Mouse (Mus musculus) left cerebral cortex, adult 6 months (tissue): ENCODE measurements around the gene Tmem179. TPM values are rescaled to one million over a fixed set of nuclear protein-coding genes. Genes with fewer than 3 reads are reported as not detected.

Experiments used
- long read RNA-seq, 2 experiments: library from polyadenylated mRNA; unstranded; transcript quantifications; one replicate each; pipeline ENCODE4 v2.0.0; 2019 to 2020
- polyA plus RNA-seq: library from polyadenylated mRNA; unstranded; fragments of <200 nt; fragmentation: Nextera tagmentation; gene quantifications from 2 replicates; pipeline ENCODE4 v1.2.3, GENCODE M21; 2021

The Tmem179 gene
- 120 and 123 TPM in 2 replicates for polyA plus RNA-seq
- long read RNA-seq, experiment 1, transcript Tmem179-201 (4 exons, 2,380 nt) = major isoform, 922 of 1,025 reads
- long read RNA-seq, experiment 1, partial matches to known transcripts = 15 of 1,025 reads
- long read RNA-seq, experiment 1, other reads (novel, unspliced or antisense) = 87 of 1,025 reads
- long read RNA-seq, experiment 2, transcript Tmem179-201 (4 exons, 2,380 nt) = major isoform, 167 of 223 reads
- long read RNA-seq, experiment 2, partial matches to known transcripts = 4 of 223 reads
- long read RNA-seq, experiment 2, other reads (novel, unspliced or antisense) = 52 of 223 reads

GRCm38 (mm10) chr12:112516697-112517337 lies at the start of gene Tmem179:
Gene Tmem179 (minus strand): TSS chr12:112516747.

DNA sequence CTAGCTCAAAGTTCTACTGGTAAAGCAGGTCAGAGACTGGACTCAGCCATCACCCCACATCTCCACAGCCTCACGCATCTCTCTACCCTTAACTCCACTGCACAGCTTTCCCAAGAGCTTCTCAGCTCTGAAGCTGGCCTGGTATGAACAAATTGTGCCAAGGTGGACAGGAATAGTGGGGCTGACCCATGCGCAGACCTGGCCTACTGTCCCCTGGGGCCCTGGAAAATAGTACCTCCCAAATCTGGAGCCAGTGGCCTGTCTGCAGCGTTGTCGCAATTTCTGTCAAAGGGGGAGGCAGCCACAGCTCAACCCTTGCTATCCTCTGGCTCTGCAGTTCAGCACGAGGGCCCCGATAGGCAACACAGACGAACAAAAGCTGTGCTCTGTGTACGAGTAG lies 27.4 kb downstream of the Tmem179 start, which contains the start of gene A530016L24Rik:
TSS of gene A530016L24Rik (plus strand) at position 315 of the 400 bp plus-strand sequence.

Other genes with a start within 250 kb of the Tmem179 start
- gene A530016L24Rik, start 27.3 kb downstream of the Tmem179 start, polyA plus RNA-seq = 0.05 and 0.10 TPM in 2 replicates
- 36.8 and 43.2 TPM in 2 replicates for gene Inf2, start 72.0 kb upstream of the Tmem179 start, polyA plus RNA-seq
- gene Adssl1, start 103.3 kb upstream of the Tmem179 start, polyA plus RNA-seq = 30.0 and 34.8 TPM in 2 replicates
- gene Siva1, start 127.9 kb upstream of the Tmem179 start, polyA plus RNA-seq = 68.9 and 85.7 TPM in 2 replicates
- gene Akt1, start 158.1 kb upstream of the Tmem179 start, polyA plus RNA-seq = 23.3 and 46.2 TPM in 2 replicates
- 0.39 and 0.63 TPM in 2 replicates for gene Zbtb42, start 162.1 kb upstream of the Tmem179 start, polyA plus RNA-seq
- 27.8 and 28.2 TPM in 2 replicates for gene Cep170b, start 203.7 kb upstream of the Tmem179 start, polyA plus RNA-seq
- 10.1 and 11.4 TPM in 2 replicates for gene Pld4, start 243.9 kb upstream of the Tmem179 start, polyA plus RNA-seq